Mouse (Mus musculus): ENCODE results near the gene Ntm. TPM values are rescaled to one million over a fixed set of nuclear protein-coding genes. Genes with fewer than 3 reads are reported as not detected.

Ntm gene
- polyA plus RNA-seq, 2 experiments from 2014 or later: not detected

DNA sequence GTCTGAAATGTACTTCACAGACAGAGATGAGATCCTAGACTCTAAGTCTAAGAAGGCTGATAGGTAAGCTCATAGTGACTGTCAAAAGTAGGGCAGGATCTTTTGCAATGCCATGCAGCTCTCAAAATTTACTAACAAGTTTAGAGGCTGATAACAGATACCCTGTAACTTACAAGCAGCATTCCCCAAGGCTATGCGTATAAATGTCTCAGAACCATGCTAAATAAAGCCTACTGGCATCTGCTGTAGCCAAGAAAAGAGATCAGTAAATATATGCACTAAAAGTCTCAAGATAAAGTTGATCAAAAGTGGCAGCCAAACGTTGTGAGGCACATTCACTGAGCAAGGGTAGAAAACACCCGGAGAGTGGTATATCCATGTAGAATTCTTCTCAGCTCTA, 666.2 kb downstream of the Ntm start:
- no peak for ATAC-seq

- no peak for ATAC-seq
These were observed 674.8 kb downstream of the Ntm start for GRCm38 (mm10) chr9:29288003-29288704.

GRCm38 (mm10) chr9:29285144-29285543, 677.8 kb downstream of the Ntm start:
- no peak for ATAC-seq

DNA sequence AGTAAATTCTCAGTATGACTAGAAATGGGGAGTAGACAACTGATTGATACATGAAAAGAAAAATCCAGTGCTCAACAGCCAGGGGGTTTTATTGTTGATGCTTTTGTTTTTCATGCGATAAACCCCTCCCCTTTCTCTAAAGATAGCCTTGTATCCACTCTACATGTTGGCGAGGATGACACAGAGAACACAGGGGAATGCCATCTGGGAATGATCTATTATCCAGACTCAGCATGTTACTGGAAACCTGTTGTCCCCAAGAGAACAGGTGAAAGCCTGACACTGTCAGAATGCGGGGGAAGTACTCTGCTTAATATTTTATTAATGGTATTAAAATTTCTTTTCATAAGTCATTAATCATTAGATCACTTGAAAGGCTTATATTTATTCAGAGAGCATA, 690.1 kb downstream of the Ntm start:
- no peak for ATAC-seq

GRCm38 (mm10) chr9:29269988-29270387, 693.0 kb downstream of the Ntm start:
- ATAC-seq: no peak

- ATAC-seq: no peak
These were observed 693.7 kb downstream of the Ntm start for GRCm38 (mm10) chr9:29269277-29269646.

GRCm38 (mm10) chr9:29268583-29269276, 694.2 kb downstream of the Ntm start:
- ATAC-seq: no peak

- no peak for ATAC-seq
These were observed 695.3 kb downstream of the Ntm start for GRCm38 (mm10) chr9:29267663-29268062.

DNA sequence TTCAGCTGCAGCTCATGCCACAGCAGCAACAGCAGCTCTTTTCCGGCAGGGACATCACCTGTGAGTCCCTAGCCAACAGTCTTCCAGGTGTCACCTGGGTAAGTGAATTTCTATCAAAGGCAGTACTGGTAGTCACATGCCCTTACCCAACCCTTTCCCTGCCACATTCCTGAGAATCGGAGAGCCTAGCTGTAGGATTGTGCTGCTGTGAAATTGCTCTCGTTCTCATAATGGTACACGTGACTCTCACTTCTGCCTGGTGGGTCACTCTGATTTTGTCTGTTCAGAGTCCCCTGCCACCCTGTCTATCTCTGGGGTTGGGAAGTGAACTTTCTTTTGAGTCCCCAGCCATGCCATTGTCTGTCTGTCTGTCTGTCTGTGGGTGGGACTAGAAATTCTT, 697.8 kb downstream of the Ntm start:
- ATAC-seq: no peak

GRCm38 (mm10) chr9:29262836-29263235, 700.1 kb downstream of the Ntm start:
- no peak for ATAC-seq

- ATAC-seq: no peak
These were observed 710.1 kb downstream of the Ntm start for GRCm38 (mm10) chr9:29252866-29253265.

DNA sequence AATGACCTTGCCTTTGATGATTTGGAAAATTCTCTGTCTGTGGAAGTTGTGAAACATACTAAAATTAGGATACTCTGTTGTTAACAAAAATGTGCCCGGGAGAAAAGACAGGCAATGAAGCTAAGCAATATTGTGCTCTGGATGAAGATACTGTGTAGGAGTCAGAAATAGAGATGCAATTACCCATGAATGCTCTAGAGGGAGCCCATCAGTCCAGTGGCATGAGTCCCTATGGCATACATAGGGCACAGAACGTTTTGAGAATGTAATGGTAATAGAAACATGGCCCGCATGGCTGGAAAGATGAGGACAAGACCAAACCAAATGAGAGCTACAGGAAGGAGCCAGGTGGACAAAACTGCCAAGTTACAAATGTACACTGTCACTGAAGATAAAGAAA, 712.1 kb downstream of the Ntm start:
- no peak for ATAC-seq

DNA sequence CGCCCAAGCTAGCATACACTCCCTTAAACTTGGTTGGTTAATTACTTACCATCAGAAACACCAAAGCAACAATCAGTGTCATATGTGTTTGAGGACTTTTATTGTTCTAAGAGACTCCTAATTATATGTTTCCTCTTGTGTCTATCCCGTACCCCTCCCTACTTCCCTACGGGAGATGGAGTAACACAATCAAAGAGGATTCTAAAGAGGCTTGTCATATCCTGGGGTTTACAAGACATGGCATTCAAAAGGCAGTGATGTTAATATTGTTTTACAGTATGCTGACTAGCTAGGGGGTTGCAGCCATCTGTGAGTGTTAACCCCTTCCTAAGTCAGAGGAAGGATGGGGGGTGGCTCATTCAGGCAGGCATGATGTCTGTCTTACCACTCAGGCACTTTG, 715.1 kb downstream of the Ntm start:
- no peak for ATAC-seq

- ATAC-seq: no peak
These were observed 718.9 kb downstream of the Ntm start for GRCm38 (mm10) chr9:29244006-29244405.

DNA sequence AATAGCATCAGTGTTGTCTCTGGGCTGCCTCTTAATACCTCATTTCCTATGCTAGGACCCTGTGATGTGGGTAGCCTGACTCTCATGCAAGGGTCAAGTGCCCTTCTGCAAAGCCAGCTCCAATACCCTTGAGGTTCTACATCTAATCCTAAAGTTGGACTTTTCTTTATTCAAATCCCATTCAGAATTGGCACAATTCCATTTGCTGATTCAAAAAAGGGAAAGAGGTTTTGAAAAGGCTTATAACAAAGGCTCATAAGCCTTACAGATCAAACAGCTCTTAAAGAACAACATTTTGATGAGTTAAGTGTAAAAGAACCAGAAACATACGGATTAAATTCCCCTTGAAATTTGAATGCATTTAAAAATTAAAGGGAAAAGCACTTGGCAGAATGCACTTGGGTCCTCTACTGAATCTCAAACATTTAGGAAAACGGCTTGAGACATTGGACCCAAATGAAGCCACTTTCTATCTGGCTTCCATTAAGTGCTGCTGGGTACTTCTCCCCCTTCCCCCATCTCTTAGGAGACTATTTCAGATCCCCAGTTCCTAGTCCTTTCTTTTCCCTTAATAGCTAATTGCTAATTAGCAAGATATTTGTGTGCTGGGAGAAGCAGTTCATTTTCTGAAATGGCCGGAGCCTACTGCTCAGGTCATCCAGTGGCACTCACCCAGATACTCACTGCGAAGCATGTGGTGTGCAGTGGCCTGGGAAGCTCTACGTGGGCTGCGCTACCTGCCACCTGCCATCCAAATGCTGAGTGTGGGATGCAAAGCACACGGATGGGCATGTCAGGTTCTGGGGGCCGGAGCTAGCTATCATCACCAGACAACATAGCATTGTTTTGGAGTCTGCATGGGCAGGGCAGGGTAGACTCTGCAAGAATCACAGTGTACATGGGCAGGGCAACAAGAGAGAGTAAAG, 720.2 kb downstream of the Ntm start:
- no peak for ATAC-seq

- no peak for ATAC-seq
These were observed 722.1 kb downstream of the Ntm start for GRCm38 (mm10) chr9:29240797-29241196.

- no peak for ATAC-seq
These were observed 724.0 kb downstream of the Ntm start for GRCm38 (mm10) chr9:29238973-29239372.

DNA sequence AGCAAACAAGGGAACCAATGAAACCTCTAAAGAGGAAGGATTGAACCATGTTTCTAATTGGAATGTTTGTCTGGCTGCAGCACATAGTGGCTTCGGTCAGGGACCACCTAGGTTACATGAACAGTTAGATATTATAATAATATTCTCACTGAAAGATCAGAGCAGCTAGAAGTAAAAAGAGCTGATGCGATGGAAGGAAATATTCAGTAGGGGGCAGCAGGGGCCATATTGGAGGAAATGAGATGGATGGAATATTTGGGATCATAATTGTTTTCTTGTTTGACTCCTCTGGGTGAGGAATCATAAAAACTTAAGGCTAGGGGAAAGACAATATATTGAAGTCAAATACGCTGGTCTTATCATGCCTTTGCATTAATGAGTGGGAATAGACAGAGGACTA, 726.2 kb downstream of the Ntm start:
- no peak for ATAC-seq

DNA sequence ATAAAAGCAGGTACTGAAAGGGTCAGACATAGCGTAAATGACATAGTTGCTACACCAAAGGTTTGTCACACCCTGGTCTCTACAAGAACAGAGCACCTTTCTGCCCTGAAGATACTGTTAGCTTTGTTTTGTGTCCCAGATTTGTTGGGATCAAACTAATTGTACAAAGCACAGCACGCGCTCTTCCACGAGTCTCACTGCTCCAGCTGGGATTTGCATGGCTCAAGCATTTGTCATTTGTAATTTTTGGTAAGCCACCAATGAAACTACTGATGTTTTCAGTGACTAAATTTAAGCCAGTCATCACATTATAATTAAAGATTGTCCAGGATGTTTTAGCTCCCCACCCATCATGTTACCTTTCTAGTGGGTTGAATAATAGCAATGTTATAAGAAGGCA, 735.2 kb downstream of the Ntm start:
- ATAC-seq: no peak

GRCm38 (mm10) chr9:29222915-29223545, 739.9 kb downstream of the Ntm start:
- ATAC-seq: no peak

DNA sequence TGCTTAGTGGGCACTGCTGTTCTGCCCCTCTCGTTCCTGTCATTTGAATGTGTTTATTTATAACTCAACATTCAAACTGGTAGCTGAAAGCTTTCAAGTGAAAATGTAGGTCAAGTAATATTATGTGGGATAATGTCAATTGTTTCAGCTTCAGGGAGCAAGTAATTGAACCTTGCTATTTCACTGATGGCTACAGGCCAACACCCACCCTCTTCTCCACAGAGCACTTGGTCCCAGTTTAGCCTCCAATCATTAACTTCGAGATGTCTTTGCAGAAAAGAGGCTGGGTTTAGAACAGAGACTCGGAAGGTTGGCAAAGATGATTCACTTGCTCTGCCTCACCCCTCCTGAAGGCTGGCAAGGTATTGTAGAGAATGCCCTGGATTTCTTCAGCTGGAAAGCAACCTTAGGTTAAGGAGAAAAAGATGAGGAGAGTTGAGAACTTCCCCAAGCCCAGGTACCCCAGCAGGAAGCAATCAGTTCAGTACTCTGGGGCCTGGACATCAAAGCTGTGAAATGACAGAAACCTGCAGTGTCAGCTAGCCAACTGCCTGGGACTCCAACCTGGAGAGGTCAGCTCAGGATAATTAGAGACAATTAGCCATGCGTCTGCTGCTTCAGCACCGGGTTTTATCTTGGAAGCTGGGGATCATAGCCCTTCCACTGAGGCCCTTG, 741.9 kb downstream of the Ntm start:
- no peak for ATAC-seq

DNA sequence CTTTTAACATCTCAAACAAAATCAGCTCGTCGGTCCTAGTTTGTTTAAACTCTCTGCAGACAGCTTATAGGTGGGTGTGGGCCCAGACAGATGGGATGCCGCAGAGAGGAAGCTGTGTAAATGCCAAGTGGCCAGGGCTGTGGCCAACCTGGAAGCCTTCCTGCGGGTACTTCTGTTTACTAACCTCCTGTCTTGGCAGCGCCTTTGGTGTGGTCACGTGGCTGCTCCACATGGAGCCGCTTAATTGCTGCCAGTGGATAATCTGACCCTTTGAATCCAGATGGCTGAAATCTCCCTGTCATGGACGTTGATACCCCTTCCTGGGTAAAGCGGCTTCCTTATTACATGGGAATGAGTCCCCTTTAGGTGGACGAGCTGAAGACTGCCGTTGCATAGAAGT, 742.4 kb downstream of the Ntm start:
- no peak for ATAC-seq

All from activated CD4-positive, CD25-positive, alpha-beta regulatory T cell, adult 4 months (primary cell).